Mouse (Mus musculus) stomach, embryonic 16.5 days (tissue): ENCODE data around the gene Ssc5d. TPM values are rescaled to one million over a fixed set of nuclear protein-coding genes. Genes with fewer than 3 reads are reported as not detected.

Source experiments
- ATAC-seq: fragments of 200-750 bp; cut with Nextera tagmentation; 2 replicates; pipeline ENCODE4 v1.8.0; 2017; ENCODE audit warnings: moderate number of reproducible peaks, moderate TSS enrichment; ENCODE audit not compliant: insufficient read depth, low FRiP score
- H3K27ac ChIP-seq: fragments of 300-500 bp; sonication (generic); 2 replicates; pipeline ENCODE4 v1.5.1; 2014; ENCODE audit warnings: low read length
- H3K27me3 ChIP-seq: fragments of 300-500 bp; sonication (generic); 2 replicates; pipeline ENCODE4 v1.6.1; 2014; ENCODE audit warnings: low read length, control low read depth, mixed read lengths; ENCODE audit not compliant: control insufficient read depth, insufficient read depth
- H3K36me3 ChIP-seq: fragments of 300-500 bp; sonication (generic); 2 replicates; pipeline ENCODE4 v1.6.1; 2014; ENCODE audit warnings: low read length; ENCODE audit not compliant: control insufficient read depth, insufficient read depth
- H3K4me1 ChIP-seq: fragments of 300-500 bp; sonication (generic); 2 replicates; pipeline ENCODE4 v1.6.1; 2014; ENCODE audit warnings: low read length, control low read depth, mixed read lengths; ENCODE audit not compliant: control insufficient read depth, insufficient read depth
- H3K4me2 ChIP-seq: fragments of 300-500 bp; sonication (generic); 2 replicates; pipeline ENCODE4 v1.6.1; 2014; ENCODE audit warnings: low read depth, low read length, mixed read lengths
- H3K4me3 ChIP-seq: fragments of 300-500 bp; sonication (generic); replicated peaks from 2 replicates; pipeline ENCODE4 v1.5.1; 2014; ENCODE audit warnings: mild to moderate bottlenecking, low read length
- H3K9ac ChIP-seq: fragments of 300-500 bp; sonication (generic); 2 replicates; pipeline ENCODE4 v1.6.1; 2014; ENCODE audit warnings: low read length
- H3K9me3 ChIP-seq: fragments of 300-500 bp; sonication (generic); replicated peaks from 2 replicates; pipeline ENCODE4 v1.6.1; 2016; ENCODE audit warnings: low read length, control low read depth; ENCODE audit not compliant: control insufficient read depth
- WGBS: fragments of 180-500 bp; shearing (Covaris S2); extraction: QIAGEN DNeasy Blood & Tissue Kit; methylation state at CpG from one replicate; pipeline ENCODE4 v1.1.7; 2014; 5-methylcytosine and 5-hydroxymethylcytosine counted together
- polyA plus RNA-seq: library from polyadenylated mRNA; unstranded; fragments of >200 nt; fragmentation: Nextera tagmentation; extraction: Ambion mirVana; gene quantifications from 2 replicates; pipeline ENCODE4 v1.2.1, GENCODE M21; 2015

Gene Ssc5d
- polyA plus RNA-seq, 1 experiment from 2014 or later: 3.4 TPM

- no peaks in the 10 kb centered on the region for H3K27me3 ChIP-seq
- no peak overlapping the region for H3K4me3 ChIP-seq
- H3K9me3 ChIP-seq: peaks cover 5% of the 10 kb centered on the region; the same call in 1 of the 2 replicates
- no peak overlapping the region for H3K27ac ChIP-seq
- H3K4me1 ChIP-seq: no peaks in the 10 kb centered on the region
- no peaks in the 10 kb centered on the region for H3K36me3 ChIP-seq
- 63% methylated on average over 18 of the region's 18 CpGs for WGBS
- H3K9ac ChIP-seq: no peak overlapping the region
- no peak overlapping the region for H3K4me2 ChIP-seq
- ATAC-seq: peak; percentile 41; the same call in 1 of the 2 replicates
Observed at GRCm38 (mm10) chr7:4972321-4973047, 46.9 kb downstream of the Ssc5d start.

GRCm38 (mm10) chr7:4975455-4975854 is 49.9 kb downstream of the Ssc5d start:
- Histone ChIP-seq H3K4me3 (no peak overlapping the region), H3K4me1 (no peaks in the 10 kb centered on the region), H3K9ac (no peak overlapping the region), H3K9me3 (peaks cover 5% of the 10 kb centered on the region; the same call in 1 of the 2 replicates), H3K4me2 (no peak overlapping the region), H3K27me3 (no peaks in the 10 kb centered on the region), H3K27ac (no peak overlapping the region), H3K36me3 (no peaks in the 10 kb centered on the region)
- no peak for ATAC-seq
- WGBS: 39% methylated on average over 4 of the region's 4 CpGs

- no peak for ATAC-seq
- Histone ChIP-seq H3K4me2 (no peak overlapping the region), H3K4me3 (no peak overlapping the region), H3K27ac (no peak overlapping the region), H3K4me1 (no peaks in the 10 kb centered on the region), H3K9ac (no peak overlapping the region), H3K36me3 (no peaks in the 10 kb centered on the region), H3K27me3 (no peaks in the 10 kb centered on the region), H3K9me3 (peaks cover 5% of the 10 kb centered on the region; the same call in 1 of the 2 replicates)
- 91% methylated on average over 7 of the region's 7 CpGs for WGBS
Observed at GRCm38 (mm10) chr7:4976832-4977231, 51.2 kb downstream of the Ssc5d start.

- no peaks in the 10 kb centered on the region; the same call in 1 of the 2 replicates for H3K9me3 ChIP-seq
- H3K4me1 ChIP-seq: no peaks in the 10 kb centered on the region
- no peak overlapping the region for H3K9ac ChIP-seq
- H3K4me2 ChIP-seq: no peak overlapping the region
- no peak overlapping the region for H3K27ac ChIP-seq
- WGBS: 54% methylated on average over 2 of the region's 2 CpGs
- H3K4me3 ChIP-seq: no peak overlapping the region
- H3K36me3 ChIP-seq: peaks cover 3% of the 10 kb centered on the region
- no peak for ATAC-seq
- H3K27me3 ChIP-seq: no peaks in the 10 kb centered on the region
Observed at GRCm38 (mm10) chr7:4988250-4988649, 62.7 kb downstream of the Ssc5d start.

- peaks cover 4% of the 10 kb centered on the region; the same call in 1 of the 2 replicates for H3K9me3 ChIP-seq
Observed at GRCm38 (mm10) chr7:4993347-4993998, 67.9 kb downstream of the Ssc5d start.

GRCm38 (mm10) chr7:4993999-4994788 is 68.6 kb downstream of the Ssc5d start:
- H3K9ac ChIP-seq: no peak overlapping the region
- WGBS: 61% methylated on average over 59 of the region's 59 CpGs

More at GRCm38 (mm10) chr7:4993347-4993998, 67.9 kb downstream of the Ssc5d start:
- Histone ChIP-seq H3K4me2 (no peak overlapping the region), H3K27me3 (no peaks in the 10 kb centered on the region), H3K4me1 (peaks cover 16% of the 10 kb centered on the region), H3K36me3 (peaks cover 15% of the 10 kb centered on the region), H3K4me3 (no peak overlapping the region), H3K27ac (no peak overlapping the region), H3K9ac (no peak overlapping the region)
- 55% methylated on average over 54 of the region's 55 CpGs for WGBS
- no peak for ATAC-seq

More at GRCm38 (mm10) chr7:4993999-4994788, 68.6 kb downstream of the Ssc5d start:
- no peak overlapping the region for H3K27ac ChIP-seq
- no peak for ATAC-seq
- peaks cover 15% of the 10 kb centered on the region for H3K36me3 ChIP-seq
- no peak overlapping the region for H3K4me3 ChIP-seq
- peaks cover 16% of the 10 kb centered on the region for H3K4me1 ChIP-seq
- no peaks in the 10 kb centered on the region for H3K27me3 ChIP-seq
- 0 out of 2 replicates have a peak overlapping the region, but pooled peaks have one; percentile 15 for H3K4me2 ChIP-seq
- peaks cover 4% of the 10 kb centered on the region; the same call in 1 of the 2 replicates for H3K9me3 ChIP-seq

Other genes with a start within 250 kb of the Ssc5d start
- gene Hspbp1, start 240.7 kb upstream of the Ssc5d start, polyA plus RNA-seq: 77.2 and 88.0 TPM in 2 replicates
- 0.86 and 0.88 TPM in 2 replicates for gene Brsk1, start 235.2 kb upstream of the Ssc5d start, polyA plus RNA-seq
- 0.76 and 0.90 TPM in 2 replicates for gene Tmem150b, start 200.5 kb upstream of the Ssc5d start, polyA plus RNA-seq
- gene Kmt5c, start 185.7 kb upstream of the Ssc5d start, polyA plus RNA-seq: 59.6 and 64.3 TPM in 2 replicates
- gene Cox6b2, start 172.7 kb upstream of the Ssc5d start, polyA plus RNA-seq: 61.4 and 70.0 TPM in 2 replicates
- gene Fam71e2, start 154.5 kb upstream of the Ssc5d start, polyA plus RNA-seq: not detected in 2 replicates
- gene Il11, start 142.9 kb upstream of the Ssc5d start, polyA plus RNA-seq: 0.22 and 0.26 TPM in 2 replicates
- 0.72 and 0.79 TPM in 2 replicates for gene Tmem190, start 142.8 kb upstream of the Ssc5d start, polyA plus RNA-seq
- 21.2 and 21.7 TPM in 2 replicates for gene Tmem238, start 136.1 kb upstream of the Ssc5d start, polyA plus RNA-seq
- gene Rpl28, start 132.9 kb upstream of the Ssc5d start, polyA plus RNA-seq: 255 and 322 TPM in 2 replicates
- 204 and 212 TPM in 2 replicates for gene Ube2s, start 113.2 kb upstream of the Ssc5d start, polyA plus RNA-seq
- gene Shisa7, start 81.1 kb upstream of the Ssc5d start, polyA plus RNA-seq: 0.26 and 0.49 TPM in 2 replicates
- gene Isoc2b, start 55.5 kb upstream of the Ssc5d start, polyA plus RNA-seq: 16.7 and 17.6 TPM in 2 replicates
- gene Isoc2a, start 48.6 kb upstream of the Ssc5d start, polyA plus RNA-seq: 1.1 and 1.5 TPM in 2 replicates
- 0.10 TPM in 1 of 2 replicates, not detected in the other for gene Gm36210, start 19.3 kb upstream of the Ssc5d start, polyA plus RNA-seq
- gene Zfp628, start 10.6 kb upstream of the Ssc5d start, polyA plus RNA-seq: 2.1 and 2.3 TPM in 2 replicates
- 3.0 and 4.0 TPM in 2 replicates for gene Nat14, start 3.8 kb upstream of the Ssc5d start, polyA plus RNA-seq
- gene Sbk2, start 38.6 kb downstream of the Ssc5d start, polyA plus RNA-seq: 0.26 and 0.47 TPM in 2 replicates
- 0.11 TPM in 1 of 2 replicates, not detected in the other for gene Sbk3, start 45.4 kb downstream of the Ssc5d start, polyA plus RNA-seq
- 23.0 and 26.5 TPM in 2 replicates for gene Zfp579, start 70.4 kb downstream of the Ssc5d start, polyA plus RNA-seq
- 17.2 and 17.5 TPM in 2 replicates for gene Zfp524, start 88.6 kb downstream of the Ssc5d start, polyA plus RNA-seq
- gene Fiz1, start 88.9 kb downstream of the Ssc5d start, polyA plus RNA-seq: 18.9 and 22.6 TPM in 2 replicates
- 0.99 and 1.3 TPM in 2 replicates for gene Gm44973, start 89.7 kb downstream of the Ssc5d start, polyA plus RNA-seq
- gene Zfp865, start 94.6 kb downstream of the Ssc5d start, polyA plus RNA-seq: 3.7 and 4.1 TPM in 2 replicates
- gene Ccdc106, start 94.8 kb downstream of the Ssc5d start, polyA plus RNA-seq: 20.6 and 21.9 TPM in 2 replicates
- gene 4632433K11Rik, start 108.3 kb downstream of the Ssc5d start, polyA plus RNA-seq: not detected in 2 replicates
- gene Zfp784, start 112.7 kb downstream of the Ssc5d start, polyA plus RNA-seq: 5.9 and 6.1 TPM in 2 replicates
- gene Zfp580, start 125.8 kb downstream of the Ssc5d start, polyA plus RNA-seq: 19.2 and 20.2 TPM in 2 replicates
- 76.3 and 81.1 TPM in 2 replicates for gene U2af2, start 136.4 kb downstream of the Ssc5d start, polyA plus RNA-seq
- gene Epn1, start 154.4 kb downstream of the Ssc5d start, polyA plus RNA-seq: 50.2 and 50.4 TPM in 2 replicates
- not detected in 2 replicates for gene Rfpl4, start 191.2 kb downstream of the Ssc5d start, polyA plus RNA-seq
- 0.40 and 0.54 TPM in 2 replicates for gene Rasl2-9, start 200.2 kb downstream of the Ssc5d start, polyA plus RNA-seq
- gene Vmn1r55, start 223.9 kb downstream of the Ssc5d start, polyA plus RNA-seq: not detected in 2 replicates